Mouse (Mus musculus) erythroblast, embryonic 14.5 days (primary cell): ENCODE measurements around the gene Art3. TPM values are rescaled to one million over a fixed set of nuclear protein-coding genes. Genes with fewer than 3 reads are reported as not detected.

Experiments
- H3K27me3 ChIP-seq: 2 replicates; pipeline ENCODE4 v1.6.1; 2012; ENCODE audit warnings: inconsistent platforms; ENCODE audit not compliant: control insufficient read depth
- H3K36me3 ChIP-seq: 2 replicates; pipeline ENCODE4 v1.6.1; 2012; ENCODE audit warnings: mild to moderate bottlenecking, inconsistent platforms; ENCODE audit not compliant: control insufficient read depth
- H3K4me1 ChIP-seq: 2 replicates; pipeline ENCODE4 v1.6.1; 2012; ENCODE audit warnings: inconsistent platforms; ENCODE audit not compliant: control insufficient read depth
- H3K4me3 ChIP-seq: replicated peaks from 2 replicates; pipeline ENCODE3; 2012; ENCODE audit warnings: moderate library complexity, mild to moderate bottlenecking, inconsistent platforms
- H3K9me3 ChIP-seq: 2 replicates; pipeline ENCODE4 v1.6.1; 2012; ENCODE audit warnings: low read length, inconsistent platforms, mixed read lengths; ENCODE audit not compliant: control insufficient read depth
- GATA1 ChIP-seq: IDR thresholded peaks from 2 replicates; pipeline ENCODE4 v1.6.1; 2012; ENCODE audit warnings: low read length, inconsistent platforms, mixed read lengths
- TAL1 ChIP-seq: IDR thresholded peaks from 3 replicates; pipeline ENCODE4 v1.6.1; 2012; ENCODE audit warnings: low read length, inconsistent platforms, mixed read lengths
- polyA plus RNA-seq: library from polyadenylated mRNA; stranded (reverse); fragments of >175 nt; gene quantifications from 2 replicates; pipeline ENCODE4 v1.2.3, GENCODE M21; 2012

The Art3 gene
- polyA plus RNA-seq, 1 experiment, result not detected

GRCm38 (mm10) chr5:92370392-92370791 is 38.8 kb downstream of the Art3 start:
- Histone ChIP-seq H3K36me3 (no peaks in the 10 kb centered on the region), H3K27me3 (peaks cover 10% of the 10 kb centered on the region), H3K4me1 (no peaks in the 10 kb centered on the region), H3K4me3 (no peak overlapping the region), H3K9me3 (no peaks in the 10 kb centered on the region)
- TF ChIP-seq GATA1, result no peak
- TF ChIP-seq TAL1, result no peak

- H3K4me1 ChIP-seq, result no peaks in the 10 kb centered on the region
- H3K27me3 ChIP-seq, result peaks cover 15% of the 10 kb centered on the region
- no peaks in the 10 kb centered on the region for H3K36me3 ChIP-seq
- H3K4me3 ChIP-seq, result no peak overlapping the region
- no peak for TF ChIP-seq TAL1
- TF ChIP-seq GATA1, result no peak
- H3K9me3 ChIP-seq, result no peaks in the 10 kb centered on the region
Measured at GRCm38 (mm10) chr5:92370891-92371290, 39.3 kb downstream of the Art3 start.

- Histone ChIP-seq H3K4me3 (no peak overlapping the region), H3K36me3 (no peaks in the 10 kb centered on the region), H3K27me3 (peaks cover 17% of the 10 kb centered on the region), H3K9me3 (no peaks in the 10 kb centered on the region), H3K4me1 (no peaks in the 10 kb centered on the region)
- TF ChIP-seq GATA1 (no peak), TAL1 (no peak)
Measured at GRCm38 (mm10) chr5:92371361-92371976, 39.8 kb downstream of the Art3 start.

GRCm38 (mm10) chr5:92372605-92373004 is 41.0 kb downstream of the Art3 start:
- Histone ChIP-seq H3K9me3 (no peaks in the 10 kb centered on the region), H3K4me1 (no peaks in the 10 kb centered on the region), H3K27me3 (peaks cover 17% of the 10 kb centered on the region), H3K36me3 (no peaks in the 10 kb centered on the region), H3K4me3 (no peak overlapping the region)
- TF ChIP-seq GATA1 (no peak), TAL1 (no peak)

- no peak for TF ChIP-seq GATA1
- TF ChIP-seq TAL1, result no peak
- Histone ChIP-seq H3K27me3 (peaks cover 15% of the 10 kb centered on the region), H3K4me3 (no peak overlapping the region), H3K9me3 (no peaks in the 10 kb centered on the region), H3K4me1 (no peaks in the 10 kb centered on the region), H3K36me3 (no peaks in the 10 kb centered on the region)
Measured at GRCm38 (mm10) chr5:92374721-92375142, 43.1 kb downstream of the Art3 start.

- Histone ChIP-seq H3K9me3 (no peaks in the 10 kb centered on the region), H3K36me3 (no peaks in the 10 kb centered on the region), H3K4me1 (no peaks in the 10 kb centered on the region), H3K4me3 (no peak overlapping the region), H3K27me3 (peaks cover 15% of the 10 kb centered on the region)
- no peak for TF ChIP-seq TAL1
- no peak for TF ChIP-seq GATA1
Measured at GRCm38 (mm10) chr5:92375368-92375767, 43.7 kb downstream of the Art3 start.

GRCm38 (mm10) chr5:92376795-92377405 is 45.3 kb downstream of the Art3 start:
- Histone ChIP-seq H3K4me1 (peaks cover 3% of the 10 kb centered on the region), H3K27me3 (peaks cover 15% of the 10 kb centered on the region), H3K36me3 (no peaks in the 10 kb centered on the region), H3K4me3 (no peak overlapping the region), H3K9me3 (no peaks in the 10 kb centered on the region)
- TF ChIP-seq GATA1 (no peak), TAL1 (no peak)

GRCm38 (mm10) chr5:92381550-92382348 is 50.1 kb downstream of the Art3 start:
- Histone ChIP-seq H3K4me3 (no peak overlapping the region), H3K36me3 (no peaks in the 10 kb centered on the region), H3K9me3 (no peaks in the 10 kb centered on the region), H3K4me1 (peaks cover 9% of the 10 kb centered on the region), H3K27me3 (peaks cover 5% of the 10 kb centered on the region)
- TF ChIP-seq GATA1, result no peak
- TF ChIP-seq TAL1, result no peak

GRCm38 (mm10) chr5:92382349-92382679 is 50.7 kb downstream of the Art3 start:
- TF ChIP-seq GATA1 (no peak), TAL1 (no peak)
- Histone ChIP-seq H3K27me3 (peaks cover 8% of the 10 kb centered on the region), H3K9me3 (no peaks in the 10 kb centered on the region), H3K4me1 (peaks cover 9% of the 10 kb centered on the region), H3K36me3 (no peaks in the 10 kb centered on the region), H3K4me3 (no peak overlapping the region)
